Mouse (Mus musculus): ENCODE results near the gene Inpp5e. TPM values are rescaled to one million over a fixed set of nuclear protein-coding genes. Genes with fewer than 3 reads are reported as not detected.

Inpp5e gene
- polyA plus RNA-seq (2017; shearing (Covaris generic)) = 28.9 TPM

GRCm38 (mm10) chr2:26408515-26409356 is at the start of gene Inpp5e:
Gene Inpp5e, minus strand, starts transcription at chr2:26409203.

GRCm38 (mm10) chr2:26444946-26445665 is 36.1 kb upstream of the Inpp5e start, which contains the start of gene Sec16a:
Gene Sec16a, minus strand, starts transcription at chr2:26445216.

GRCm38 (mm10) chr2:26389154-26389690 is 19.8 kb downstream of the Inpp5e start, which contains the start of the genes Entr1 and Pmpca:
Gene Entr1, minus strand, starts transcription at chr2:26389316.
Gene Pmpca, plus strand, starts transcription at chr2:26389339.

GRCm38 (mm10) chr2:26380131-26380771 is 28.8 kb downstream of the Inpp5e start, which contains the start of gene Snapc4:
Gene Snapc4, minus strand, starts transcription at chr2:26380653.

GRCm38 (mm10) chr2:26360772-26361171 is 48.2 kb downstream of the Inpp5e start, which contains the start of gene Card9:
Gene Card9, minus strand, starts transcription at chr2:26360918.

GRCm38 (mm10) chr2:26351358-26352290 is 57.4 kb downstream of the Inpp5e start, which contains the start of gene Dnlz:
Gene Dnlz, minus strand, starts transcription at chr2:26352110.

Other genes starting within 250 kb of the Inpp5e start
- not detected for gene Lhx3, start 200.9 kb downstream of the Inpp5e start, polyA plus RNA-seq (2017; shearing (Covaris generic))
- gene Qsox2, start 171.7 kb downstream of the Inpp5e start, polyA plus RNA-seq (2017; shearing (Covaris generic)) = 6.6 TPM
- gene Ccdc187, start 114.6 kb downstream of the Inpp5e start, polyA plus RNA-seq (2017; shearing (Covaris generic)) = 0.13 TPM
- 20.0 TPM for gene Gpsm1, start 93.7 kb downstream of the Inpp5e start, polyA plus RNA-seq (2017; shearing (Covaris generic))
- 11.0 TPM for gene Dnlz, start 57.1 kb downstream of the Inpp5e start, polyA plus RNA-seq (2017; shearing (Covaris generic))
- not detected for gene Card9, start 48.3 kb downstream of the Inpp5e start, polyA plus RNA-seq (2017; shearing (Covaris generic))
- gene Snapc4, start 28.6 kb downstream of the Inpp5e start, polyA plus RNA-seq (2017; shearing (Covaris generic)) = 44.1 TPM
- gene Entr1, start 19.9 kb downstream of the Inpp5e start, polyA plus RNA-seq (2017; shearing (Covaris generic)) = 145 TPM
- gene Pmpca, start 19.9 kb downstream of the Inpp5e start, polyA plus RNA-seq (2017; shearing (Covaris generic)) = 70.4 TPM
- gene Sec16a, start 36.0 kb upstream of the Inpp5e start, polyA plus RNA-seq (2017; shearing (Covaris generic)) = 39.8 TPM
- 33.7 TPM for gene Notch1, start 107.5 kb upstream of the Inpp5e start, polyA plus RNA-seq (2017; shearing (Covaris generic))
- gene Egfl7, start 170.8 kb upstream of the Inpp5e start, polyA plus RNA-seq (2017; shearing (Covaris generic)) = 2.2 TPM
- not detected for gene Gm20532, start 177.4 kb upstream of the Inpp5e start, polyA plus RNA-seq (2017; shearing (Covaris generic))
- 19.8 TPM for gene Agpat2, start 195.2 kb upstream of the Inpp5e start, polyA plus RNA-seq (2017; shearing (Covaris generic))
- gene Fam69b, start 219.3 kb upstream of the Inpp5e start, polyA plus RNA-seq (2017; shearing (Covaris generic)) = 8.5 TPM